Mouse (Mus musculus) adrenal gland, adult 18-20 months (tissue): ENCODE measurements around the gene Ap1g1. TPM values are rescaled to one million over a fixed set of nuclear protein-coding genes. Genes with fewer than 3 reads are reported as not detected.
"Not testable (repeated sequence)": the region's sequence is repeated elsewhere in the genome, so short reads cannot be mapped to it uniquely, and the experiment has no call there.

Source experiments
- DNase-seq, 2 experiments: peaks; one replicate each; pipeline ENCODE4 v3.0.0; 2021 to 2022; ENCODE audit warnings: low spot score in 2 of 2
- total RNA-seq, 2 experiments: library from RNA; stranded (reverse); gene quantifications; 1 replicate in 1 of 2; 2 replicates in 1 of 2; pipeline ENCODE4 v1.2.3; 2021

Ap1g1 gene
- total RNA-seq, 2 experiments from 2014 or later, result 81.8 to 90.5 TPM

- DNase-seq, result no peak
These were observed 85.0 kb downstream of the Ap1g1 start for GRCm38 (mm10) chr8:109863398-109863797.

- DNase-seq, result no peak
These were observed 86.4 kb downstream of the Ap1g1 start for GRCm38 (mm10) chr8:109864798-109865197.

GRCm38 (mm10) chr8:109865536-109865935, 87.2 kb downstream of the Ap1g1 start:
- no peak for DNase-seq

- no peak for DNase-seq
These were observed 88.3 kb downstream of the Ap1g1 start for GRCm38 (mm10) chr8:109866690-109867089.

GRCm38 (mm10) chr8:109868003-109868679, 89.8 kb downstream of the Ap1g1 start, which contains the start of gene Phlpp2:
TSS of gene Phlpp2 (plus strand) at chr8:109868542.
- peak; percentile 98 for DNase-seq

- peak; percentile 50 to 61 for DNase-seq
These were observed 90.5 kb downstream of the Ap1g1 start for GRCm38 (mm10) chr8:109868680-109869361.

GRCm38 (mm10) chr8:109871056-109871455, 92.7 kb downstream of the Ap1g1 start:
- DNase-seq, result no peak

- not testable (repeated sequence) for DNase-seq
These were observed 95.4 kb downstream of the Ap1g1 start for GRCm38 (mm10) chr8:109873800-109874199.

- DNase-seq, result no peak
These were observed 101.8 kb downstream of the Ap1g1 start for GRCm38 (mm10) chr8:109880012-109880662.

GRCm38 (mm10) chr8:109885294-109885693, 106.9 kb downstream of the Ap1g1 start:
- DNase-seq, result no peak

- no peak for DNase-seq
These were observed 110.9 kb downstream of the Ap1g1 start for GRCm38 (mm10) chr8:109889211-109889610.

GRCm38 (mm10) chr8:109890794-109891585, 112.6 kb downstream of the Ap1g1 start:
- no peak for DNase-seq

- no peak for DNase-seq
These were observed 116.3 kb downstream of the Ap1g1 start for GRCm38 (mm10) chr8:109894636-109895035.

- no peak for DNase-seq
These were observed 117.0 kb downstream of the Ap1g1 start for GRCm38 (mm10) chr8:109895355-109895754.

- no peak for DNase-seq
These were observed 124.0 kb downstream of the Ap1g1 start for GRCm38 (mm10) chr8:109902379-109902778.

- DNase-seq, result no peak
These were observed 125.6 kb downstream of the Ap1g1 start for GRCm38 (mm10) chr8:109903909-109904469.

GRCm38 (mm10) chr8:109904928-109905668, 126.7 kb downstream of the Ap1g1 start:
- DNase-seq, result no peak

- DNase-seq, result no peak
These were observed 128.6 kb downstream of the Ap1g1 start for GRCm38 (mm10) chr8:109906907-109907306.

- no peak for DNase-seq
These were observed 129.0 kb downstream of the Ap1g1 start for GRCm38 (mm10) chr8:109907376-109907775.
